Mouse (Mus musculus): ENCODE data around the gene Cdk6.

GRCm38 (mm10) chr5:3354307-3354706 lies 13.0 kb downstream of the Cdk6 start:
- TF ChIP-seq CTCF (IDR thresholded peaks at IDR 0.05) (no peak), POLR2A (IDR thresholded peaks at IDR 0.05; ENCODE audit: insufficient read depth, low read depth, low read length) (no peak)

Data from heart, adult 2 months (tissue).